Mouse (Mus musculus): ENCODE data around the gene Fabp3.

Gene Fabp3

GRCm38 (mm10) chr4:130294513-130294912 lies 13.9 kb upstream of the Fabp3 start:
- DNase-seq (ENCODE audit: low spot score in 2 of 2): peak; percentile 38 to 62

DNA sequence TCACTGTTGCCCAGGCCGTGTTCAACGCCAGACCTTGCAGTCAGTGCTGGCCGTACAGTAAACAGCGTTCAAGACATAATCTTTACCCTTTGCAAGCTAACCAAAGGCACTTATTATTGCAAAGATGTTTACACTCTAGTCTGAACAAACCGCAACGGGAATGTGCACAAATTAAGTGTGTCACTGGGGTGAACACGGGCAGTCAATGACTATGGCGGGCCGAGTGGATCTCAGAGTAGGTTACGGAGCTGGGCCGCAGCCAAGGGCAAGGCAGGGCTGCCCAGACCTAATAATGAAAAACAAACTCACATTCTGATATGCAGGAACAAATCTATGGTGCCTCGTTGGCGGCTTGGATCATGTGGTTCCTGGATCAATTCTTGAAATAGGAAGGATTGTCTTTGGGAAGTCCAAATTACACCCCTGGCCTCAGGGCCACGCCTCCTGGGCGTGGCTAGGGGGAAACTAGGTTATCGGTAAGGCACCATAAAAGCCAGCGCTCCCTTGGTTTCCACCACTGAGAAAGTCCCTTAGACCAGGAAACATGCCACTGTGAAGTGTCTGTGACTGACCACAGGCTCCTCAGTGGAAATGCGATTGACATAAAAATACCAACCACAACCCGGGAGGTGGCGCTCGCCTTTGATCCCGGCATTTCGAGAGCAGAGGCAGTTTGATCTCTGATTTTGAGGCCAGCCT lies 13.2 kb upstream of the Fabp3 start:
- peak; percentile 78 to 87 for DNase-seq (ENCODE audit: low spot score in 2 of 2)

DNA sequence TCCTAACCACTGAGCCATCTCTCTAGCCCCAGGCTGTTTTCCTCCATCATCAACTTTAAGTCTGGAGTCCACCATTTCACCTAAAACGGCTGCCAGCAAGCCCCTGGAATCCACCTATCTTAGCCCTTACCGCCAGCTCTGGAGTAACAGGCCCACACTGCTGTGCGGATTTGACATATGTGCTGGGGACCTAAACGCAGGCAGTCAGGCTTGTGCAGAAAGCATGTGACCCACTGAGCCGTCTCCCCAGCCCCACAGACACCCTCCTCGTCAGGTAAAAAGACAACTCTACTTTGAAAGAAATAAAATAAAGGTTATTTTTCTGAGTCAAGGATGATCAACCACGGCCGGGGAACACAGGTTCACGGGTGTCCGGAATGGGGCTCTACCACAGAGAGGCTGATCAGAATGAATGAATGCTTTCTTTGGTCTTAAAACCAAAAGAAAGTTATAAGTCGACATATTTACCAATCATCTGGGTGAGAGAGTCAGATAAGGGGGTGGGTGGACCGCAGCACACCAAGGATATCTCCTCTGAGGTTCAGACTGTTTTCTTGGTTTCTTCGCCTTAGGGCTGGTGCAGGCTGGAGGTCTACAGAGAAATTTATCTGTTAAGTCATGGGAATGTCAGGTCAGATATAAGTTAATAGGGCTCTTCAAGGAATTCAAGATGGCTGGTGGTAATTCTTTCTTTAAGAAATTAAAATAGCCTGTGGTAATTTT lies 12.0 kb upstream of the Fabp3 start:
- DNase-seq (ENCODE audit: low spot score in 2 of 2): peak; percentile 48 to 51

GRCm38 (mm10) chr4:130297123-130297529 lies 11.3 kb upstream of the Fabp3 start:
- peak; percentile 61 to 70 for DNase-seq (ENCODE audit: low spot score in 2 of 2)

- no peak for DNase-seq (ENCODE audit: low spot score in 2 of 2)
Observed at GRCm38 (mm10) chr4:130298877-130299628, 9.3 kb upstream of the Fabp3 start.

DNA sequence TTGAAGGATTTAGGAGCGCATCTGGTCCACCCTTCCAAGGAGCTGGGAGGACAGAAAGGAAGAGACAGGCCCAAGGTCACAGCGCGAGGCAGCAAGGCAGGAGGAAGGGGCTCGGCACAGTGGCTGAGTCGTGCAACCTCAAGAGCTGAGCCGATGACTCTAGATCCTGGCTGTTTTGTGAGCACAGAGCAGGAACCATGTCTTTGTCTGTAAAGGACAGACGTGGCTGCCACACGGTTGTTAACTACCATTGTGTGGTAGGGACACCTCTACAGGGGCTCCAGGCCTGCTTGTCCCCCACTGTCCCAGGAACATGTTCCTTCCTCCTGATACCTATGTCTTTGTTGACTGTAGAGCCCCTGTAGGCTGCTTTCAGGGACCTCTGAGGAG lies 8.8 kb upstream of the Fabp3 start:
- DNase-seq (ENCODE audit: low spot score in 2 of 2): no peak

DNA sequence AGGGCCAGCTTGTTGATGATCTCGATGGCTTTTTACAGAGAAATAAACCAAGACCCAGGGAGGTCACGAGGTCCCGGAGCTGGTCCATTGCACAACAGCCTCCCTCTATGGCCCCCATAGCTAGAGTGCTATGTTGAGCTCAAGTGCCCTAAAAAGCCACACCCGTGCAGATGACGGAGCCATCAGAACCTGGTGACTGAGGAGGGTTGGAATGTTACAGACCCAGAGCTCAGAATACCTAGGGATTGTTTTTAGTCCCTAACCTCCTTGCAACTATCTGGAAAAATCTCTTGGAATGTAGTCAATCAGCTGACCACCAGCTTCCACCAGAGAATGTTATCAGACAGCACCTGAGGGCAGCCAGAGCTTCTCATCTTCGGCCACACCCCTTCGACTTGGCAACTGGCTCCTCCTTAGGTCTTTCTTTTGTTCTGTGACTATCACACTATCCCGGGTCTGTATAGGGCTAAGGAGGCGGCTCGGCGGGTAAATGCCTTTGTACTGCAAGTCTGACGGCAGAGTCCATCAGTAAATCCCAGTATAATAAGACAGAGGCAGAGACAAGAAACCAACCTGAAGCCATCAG lies 6.0 kb upstream of the Fabp3 start:
- no peak for DNase-seq (ENCODE audit: low spot score in 2 of 2)

DNA sequence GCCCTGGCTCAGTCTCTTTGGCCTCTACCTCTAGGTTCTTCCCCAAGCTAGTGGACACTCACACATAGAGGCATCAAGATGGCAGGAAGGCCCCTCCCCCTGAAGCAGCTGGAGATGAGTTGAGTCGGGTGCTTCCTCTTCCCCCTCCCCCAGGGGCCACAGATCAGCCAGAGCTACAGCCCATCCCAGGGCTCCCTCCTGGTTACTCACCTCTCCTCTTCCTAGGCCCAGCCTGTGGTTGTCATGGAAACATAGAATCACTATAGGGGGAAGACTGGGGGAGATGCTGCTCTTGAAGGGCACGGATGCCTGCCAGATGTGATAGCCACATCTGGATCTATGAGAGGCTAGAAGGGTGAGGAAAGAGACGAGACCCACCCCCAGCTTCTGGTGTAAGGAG lies 3.6 kb upstream of the Fabp3 start:
- DNase-seq (ENCODE audit: low spot score in 2 of 2): no peak

DNA sequence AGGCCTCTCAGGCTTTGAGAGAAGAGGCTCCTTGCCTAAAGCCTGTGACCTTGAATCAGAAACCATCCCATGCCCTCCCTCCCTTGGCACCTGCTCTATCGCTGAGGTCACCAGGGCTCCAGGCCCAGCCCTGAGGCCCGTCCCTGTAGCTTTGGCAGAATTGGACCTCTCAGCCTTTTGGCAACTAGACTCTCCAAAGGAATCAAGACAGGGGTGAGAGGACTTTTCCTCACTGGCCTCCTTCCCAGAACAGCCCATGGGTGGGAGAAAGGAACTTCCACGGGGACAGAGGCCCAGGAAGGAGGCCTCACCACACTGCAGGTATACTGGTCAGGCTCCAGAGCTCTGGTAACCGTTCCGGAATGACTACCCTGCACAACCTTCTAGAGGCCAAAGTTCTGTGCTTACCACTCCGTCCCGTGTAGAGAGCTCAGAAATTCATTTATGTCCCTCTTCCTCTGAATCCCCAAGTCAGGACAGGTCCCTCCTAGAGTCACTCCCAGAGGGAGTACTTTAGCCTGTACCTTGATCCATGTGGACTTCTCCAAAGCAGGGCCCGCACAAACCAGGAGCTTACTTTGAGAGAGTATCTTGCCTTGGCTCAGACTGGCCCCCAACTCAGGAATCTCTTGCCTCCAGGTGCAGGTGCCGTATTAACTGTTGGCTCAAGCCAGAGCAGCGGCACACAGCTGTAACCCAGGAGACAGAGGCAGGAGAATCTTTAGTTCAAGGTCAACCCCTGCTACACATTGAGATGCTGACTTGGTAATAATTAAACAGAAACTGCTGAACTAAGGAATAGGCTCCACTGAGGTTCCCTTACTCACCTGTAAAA lies 1.4 kb upstream of the Fabp3 start:
- no peak for DNase-seq (ENCODE audit: low spot score in 2 of 2)

DNA sequence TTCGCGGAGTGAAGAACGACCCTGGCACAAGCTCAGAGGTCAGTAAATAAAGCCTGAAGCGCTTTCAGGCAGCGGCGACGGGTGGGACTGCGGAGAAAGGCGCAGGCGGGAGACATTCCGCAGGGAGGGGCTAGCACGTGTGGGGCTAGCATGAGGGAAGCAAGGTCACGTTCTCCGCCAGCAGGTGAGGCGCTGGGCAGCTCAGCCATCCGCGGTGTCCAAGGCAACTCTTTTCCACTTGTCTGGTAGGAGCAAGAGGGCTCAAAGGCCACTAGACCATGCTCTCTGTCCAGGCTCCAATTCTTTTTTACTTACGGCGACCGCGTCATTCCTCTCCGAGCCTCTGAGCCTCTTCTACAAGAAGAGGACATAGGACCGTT lies 554 bp upstream of the Fabp3 start:
- DNase-seq (ENCODE audit: low spot score in 2 of 2): peak in 1 of 2 experiments; percentile 59

DNA sequence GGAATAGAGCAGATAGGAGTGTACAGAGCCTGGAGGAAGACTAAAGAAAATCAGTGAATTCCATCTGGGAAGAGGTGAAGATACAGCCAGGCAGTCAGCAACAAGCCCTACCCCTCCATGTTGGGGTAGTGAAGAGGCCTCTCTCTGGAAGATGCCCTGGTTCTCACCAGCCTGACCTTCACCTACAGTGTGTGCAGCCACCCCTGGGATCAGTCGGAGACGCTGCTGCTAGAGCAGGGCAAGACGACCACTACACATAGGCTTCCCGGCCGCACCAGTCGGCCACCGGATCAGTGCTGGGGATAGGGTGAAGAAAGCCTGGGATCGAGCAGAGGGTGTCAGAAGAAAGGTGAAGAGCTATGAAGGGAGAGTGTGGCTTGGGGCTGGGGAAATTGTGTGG lies 859 bp downstream of the Fabp3 start:
- no peak for DNase-seq (ENCODE audit: low spot score in 2 of 2)

GRCm38 (mm10) chr4:130312526-130312925 lies 4.1 kb downstream of the Fabp3 start:
- no peak for DNase-seq (ENCODE audit: low spot score in 2 of 2)

DNA sequence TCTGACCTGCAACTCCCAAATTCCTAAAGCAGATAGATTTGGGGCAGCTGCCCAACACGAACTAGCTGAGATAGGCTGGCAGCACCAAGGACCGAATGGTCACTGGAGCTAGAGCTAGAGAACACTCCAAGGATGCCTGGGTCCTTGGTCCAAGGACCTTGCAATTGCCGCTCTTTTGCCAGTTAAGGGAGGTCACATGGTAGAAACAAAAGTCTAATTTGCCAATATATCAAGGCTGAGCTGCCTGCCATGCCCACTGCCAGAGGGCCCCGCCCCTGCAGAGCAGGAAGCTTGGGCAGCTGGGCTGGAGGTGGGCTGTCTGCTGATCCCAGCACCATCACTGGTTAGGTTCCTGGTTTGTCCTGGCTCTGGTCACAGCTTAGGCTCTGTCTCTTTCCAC lies 5.2 kb downstream of the Fabp3 start:
- DNase-seq (ENCODE audit: low spot score in 2 of 2): no peak

- peak in 1 of 2 experiments; percentile 53 for DNase-seq (ENCODE audit: low spot score in 2 of 2)
Observed at GRCm38 (mm10) chr4:130315771-130316527, 7.6 kb downstream of the Fabp3 start.

DNA sequence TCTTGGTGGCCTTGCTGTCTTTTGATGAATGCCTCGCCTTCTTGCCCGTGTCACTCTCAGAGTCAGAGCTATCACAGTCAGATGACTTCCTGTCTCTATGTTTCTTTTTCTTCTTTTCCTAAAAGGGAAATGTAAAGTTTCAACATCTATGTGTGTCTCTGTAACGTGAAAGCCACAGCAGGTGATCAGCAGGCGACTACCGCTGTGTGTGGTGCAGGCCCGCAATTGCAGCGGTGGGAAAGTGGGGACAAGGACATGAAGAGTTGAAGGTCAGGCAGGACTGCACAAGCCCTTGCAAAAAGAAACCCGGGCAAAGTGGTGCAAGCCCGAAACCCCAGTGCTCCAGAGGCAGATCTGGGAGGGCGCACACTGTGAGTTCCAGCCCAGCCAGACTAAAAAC lies 8.3 kb downstream of the Fabp3 start:
- DNase-seq (ENCODE audit: low spot score in 2 of 2): no peak

GRCm38 (mm10) chr4:130318122-130318521 lies 9.7 kb downstream of the Fabp3 start:
- DNase-seq (ENCODE audit: low spot score in 2 of 2): no peak

DNA sequence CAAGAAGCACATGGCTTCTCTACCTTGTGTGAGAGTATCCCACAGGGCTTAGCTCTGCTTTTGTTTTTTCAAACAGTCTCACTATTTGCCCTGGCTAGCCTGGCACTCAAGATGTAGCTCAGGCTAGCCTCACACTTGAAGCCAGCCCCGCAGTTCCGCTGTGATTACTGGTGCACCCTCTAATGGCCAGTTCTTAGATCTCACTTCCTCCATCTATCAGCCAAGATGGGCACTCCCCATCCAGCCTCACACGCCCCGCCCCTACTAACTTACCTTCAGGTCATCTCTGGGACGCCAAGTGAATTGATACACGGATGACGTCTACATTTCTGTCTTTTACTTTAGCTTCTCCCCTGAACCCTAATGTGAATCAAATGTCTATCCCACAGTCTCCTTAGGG lies 11.2 kb downstream of the Fabp3 start:
- DNase-seq (ENCODE audit: low spot score in 2 of 2): peak in 1 of 2 experiments; percentile 2

DNA sequence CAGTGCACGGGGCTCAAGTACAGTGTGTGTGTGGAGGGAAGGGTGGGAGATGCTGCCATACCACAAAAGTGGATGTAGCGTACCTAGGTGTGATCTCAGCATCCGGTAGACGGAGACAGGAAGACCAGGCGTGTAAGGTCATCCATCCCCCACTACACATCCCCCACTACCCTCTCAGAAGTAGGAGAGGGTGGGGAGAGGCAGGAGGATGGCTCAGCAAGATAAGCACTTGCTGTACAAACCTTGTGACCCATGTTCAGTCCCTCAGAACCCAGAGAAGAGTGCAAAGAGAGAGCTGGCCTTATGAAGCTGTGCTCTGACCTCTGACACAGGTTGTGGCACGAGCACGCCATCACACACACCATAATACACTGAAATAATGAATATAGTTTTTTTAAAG lies 13.2 kb downstream of the Fabp3 start:
- peak in 1 of 2 experiments; percentile 3 for DNase-seq (ENCODE audit: low spot score in 2 of 2)

- DNase-seq (ENCODE audit: low spot score in 2 of 2): peak in 1 of 2 experiments; percentile 3
Observed at GRCm38 (mm10) chr4:130322567-130322966, 14.2 kb downstream of the Fabp3 start.

DNA sequence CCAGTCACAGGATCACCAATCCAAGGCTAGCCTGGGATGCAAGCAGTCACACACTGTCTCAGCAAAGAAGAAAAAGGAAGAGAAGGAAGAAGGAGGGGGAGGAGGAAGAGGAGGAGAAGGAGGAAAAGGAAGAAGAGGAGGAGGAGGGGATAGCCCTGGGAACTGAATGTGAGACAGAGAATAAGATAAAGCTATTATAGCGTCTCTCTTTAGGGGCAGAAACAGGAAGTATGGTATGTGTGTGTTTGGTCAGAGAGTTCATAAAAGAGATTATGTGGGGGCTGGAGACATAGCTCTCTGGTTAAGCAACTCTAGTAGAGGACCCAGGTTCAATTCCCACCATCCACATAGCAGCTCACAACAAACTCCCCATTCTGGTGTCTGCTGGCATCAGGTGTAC lies 14.8 kb downstream of the Fabp3 start:
- peak in 1 of 2 experiments; percentile 5 for DNase-seq (ENCODE audit: low spot score in 2 of 2)

- DNase-seq (ENCODE audit: low spot score in 2 of 2): no peak
Observed at GRCm38 (mm10) chr4:130323607-130324006, 15.2 kb downstream of the Fabp3 start.
